Mouse (Mus musculus) hematopoietic stem cell, adult 5-6 weeks (primary cell): ENCODE measurements around the gene Prrc2b. TPM values are rescaled to one million over a fixed set of nuclear protein-coding genes. Genes with fewer than 3 reads are reported as not detected.

ENCODE experiments used
- ATAC-seq, 2 experiments: fragments of 125-278 bp in 1 of 2; replicated peaks in 1 of 2; 2 replicates each; pipeline ENCODE4 v1.8.0; 2016 to 2017; ENCODE audit warnings: inconsistent platforms in 2 of 2, mild to moderate bottlenecking in 2 of 2, moderate number of reproducible peaks in 2 of 2, low read depth in 1 of 2, moderate TSS enrichment in 1 of 2; ENCODE audit not compliant: low FRiP score in 2 of 2, poor library complexity in 2 of 2, severe bottlenecking in 2 of 2, insufficient read depth in 1 of 2, low TSS enrichment in 1 of 2
- total RNA-seq: library from RNA; stranded (forward); fragments of 172-1452, 232-1000 nt; gene quantifications from 2 replicates; pipeline ENCODE4 v1.2.3, GENCODE M21; 2017

Prrc2b gene
- 19.9 and 25.0 TPM in 2 replicates for total RNA-seq

DNA sequence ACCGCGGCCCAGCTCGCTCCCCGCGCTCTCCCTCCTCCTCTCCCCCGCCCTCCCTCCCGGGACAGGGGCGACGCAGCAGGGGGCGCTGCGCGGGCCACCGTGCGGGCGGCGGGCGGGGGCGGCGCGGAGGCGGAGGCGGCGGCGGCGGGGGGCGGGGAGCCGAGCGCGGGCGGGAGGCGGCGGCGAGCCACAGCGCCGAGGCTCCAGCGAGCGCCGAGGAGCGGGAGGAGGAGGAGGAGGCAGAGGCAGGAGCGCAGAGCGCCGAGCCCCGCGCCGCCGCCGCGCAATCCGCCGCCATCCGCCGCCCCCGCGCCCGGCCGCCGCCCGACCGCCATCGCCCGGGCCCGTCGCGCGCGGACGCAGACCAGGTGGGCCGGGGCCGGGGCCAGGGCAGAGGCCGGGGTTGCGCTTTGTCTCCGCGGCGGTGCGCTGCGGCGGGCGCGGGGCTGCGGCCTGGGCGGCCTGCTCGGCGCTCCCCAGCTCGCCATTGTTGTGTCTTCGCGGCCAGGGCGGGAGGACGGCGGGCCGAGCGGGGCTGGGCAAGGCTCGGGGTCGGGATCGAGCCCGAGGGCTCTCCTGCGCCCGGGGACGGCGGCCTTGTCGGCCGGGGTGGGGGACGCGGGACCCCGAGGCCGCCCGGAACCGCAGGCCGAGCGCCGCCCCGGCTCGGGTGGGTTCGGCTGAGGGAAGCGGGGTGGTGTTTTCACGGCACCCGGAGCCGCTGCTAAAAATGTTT, at the start of gene Prrc2b:
TSS of gene Prrc2b (plus strand) at position 159 of the 736 bp plus-strand sequence.
- peak in 1 of 2 experiments; percentile 43; a peak in 2 of 4 replicates for ATAC-seq

DNA sequence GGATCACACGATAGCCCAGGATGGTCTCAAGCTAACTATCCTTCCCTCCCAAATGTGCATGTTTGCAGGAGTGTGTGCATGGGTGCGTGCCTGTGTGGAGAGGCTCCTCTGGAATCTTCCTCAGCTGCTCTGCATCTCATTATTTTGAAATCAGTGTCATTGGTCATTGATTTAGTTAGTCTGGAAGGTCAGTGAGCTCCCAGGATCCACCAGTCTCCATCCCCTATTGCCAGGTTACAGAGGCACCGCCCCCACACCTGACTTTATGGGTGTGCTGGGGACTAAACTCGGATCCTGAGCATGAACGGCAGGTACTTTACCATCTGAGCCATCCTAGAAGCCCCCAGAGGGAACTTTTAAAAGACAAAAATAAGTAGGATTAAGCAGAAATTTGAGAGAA, 47.9 kb upstream of the Prrc2b start:
- no peak for ATAC-seq

DNA sequence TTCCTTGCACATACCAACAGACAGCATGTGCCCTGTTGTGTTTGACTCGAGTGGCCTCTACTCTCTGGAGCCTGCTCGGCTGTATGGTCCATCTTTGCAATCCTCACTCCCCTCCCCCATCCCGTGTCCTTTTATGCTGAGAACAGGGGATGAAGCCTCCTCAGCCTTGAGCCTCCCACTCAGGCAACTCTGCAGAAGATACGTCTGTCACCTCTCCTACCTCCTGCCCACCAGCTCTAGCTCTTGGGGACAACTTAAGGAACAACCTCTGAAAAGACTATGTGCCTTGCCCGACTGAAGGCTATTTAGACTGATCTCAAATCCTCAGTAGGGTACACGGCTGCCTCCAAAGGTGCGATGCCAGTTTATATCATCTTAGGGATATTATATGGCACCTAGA, 47.3 kb upstream of the Prrc2b start:
- no peak for ATAC-seq

DNA sequence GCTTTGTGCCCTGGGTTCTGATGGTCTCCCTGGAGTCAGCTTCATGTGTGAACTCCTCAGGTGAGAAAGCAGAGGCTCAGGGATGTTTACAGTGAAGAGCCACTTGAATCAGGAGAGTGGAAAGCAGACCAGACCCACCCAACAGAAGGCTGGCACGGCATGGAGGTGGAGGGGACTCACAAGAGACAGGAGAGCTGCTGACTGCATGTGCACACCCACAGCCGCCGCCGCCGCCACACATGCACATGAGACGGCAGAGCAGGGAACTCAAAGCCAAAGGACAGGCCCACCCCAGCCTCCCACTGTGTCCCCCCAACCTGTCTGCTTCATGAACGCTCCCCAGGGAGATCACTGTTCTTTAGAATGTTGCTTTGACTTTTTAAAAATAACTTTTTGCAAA, 46.8 kb upstream of the Prrc2b start:
- no peak for ATAC-seq

DNA sequence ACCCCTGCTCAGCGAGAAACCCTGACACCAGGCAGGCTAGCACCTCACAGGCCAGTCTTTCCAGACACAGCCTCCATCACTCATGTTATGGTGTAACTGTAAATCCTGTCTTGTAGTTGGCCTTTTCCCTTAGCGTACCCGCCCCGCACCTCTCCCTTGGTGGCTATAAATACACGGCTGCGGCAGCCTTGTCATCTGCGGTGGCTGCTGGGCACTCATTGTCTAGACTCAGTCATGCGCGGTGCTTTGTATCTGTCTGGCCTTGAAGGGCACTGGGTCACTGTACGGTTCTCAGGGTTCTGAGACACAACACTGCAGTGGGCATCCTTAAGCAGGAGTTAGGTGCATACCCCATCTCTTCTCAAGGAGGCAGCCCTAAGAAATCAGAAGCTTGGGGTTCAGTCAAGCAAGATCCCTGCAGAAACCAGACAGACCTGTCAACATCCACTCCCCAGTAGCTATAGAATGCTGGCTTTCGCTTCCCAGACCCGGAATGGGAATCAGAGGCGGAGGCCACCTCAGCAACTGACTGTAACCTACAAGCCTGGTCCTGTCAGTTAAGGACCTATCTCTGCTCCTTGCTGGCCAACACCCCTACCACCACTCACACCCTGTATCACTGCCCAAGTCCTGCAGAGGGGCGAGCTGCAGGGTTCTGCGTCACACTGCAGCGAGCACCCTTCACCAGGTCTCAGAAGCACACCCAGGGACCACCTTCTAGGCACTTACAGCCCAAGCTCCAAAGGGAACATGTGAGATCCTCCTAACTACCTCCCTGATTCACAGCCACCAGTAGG, 45.6 kb upstream of the Prrc2b start:
- ATAC-seq = no peak

DNA sequence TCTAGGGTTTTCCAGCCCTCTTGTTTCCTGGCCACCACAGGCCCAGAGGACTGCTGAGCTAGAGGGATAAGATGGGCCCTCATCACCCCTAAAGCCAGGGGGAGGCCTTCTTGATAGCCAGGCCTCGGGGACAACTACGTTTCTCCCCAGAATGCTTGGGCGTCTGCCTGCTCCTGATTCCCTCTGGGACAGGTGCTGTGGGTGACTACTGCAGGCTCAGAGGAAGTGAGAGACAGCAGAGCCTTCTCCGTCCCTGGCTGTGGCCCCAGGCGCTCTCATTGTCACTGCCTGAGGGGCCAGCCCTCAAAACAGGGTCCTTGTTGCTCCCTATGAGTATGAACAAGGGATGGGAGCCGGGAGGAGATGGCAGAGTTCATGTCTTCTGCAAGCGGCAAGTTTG, 45.0 kb upstream of the Prrc2b start:
- ATAC-seq = no peak

DNA sequence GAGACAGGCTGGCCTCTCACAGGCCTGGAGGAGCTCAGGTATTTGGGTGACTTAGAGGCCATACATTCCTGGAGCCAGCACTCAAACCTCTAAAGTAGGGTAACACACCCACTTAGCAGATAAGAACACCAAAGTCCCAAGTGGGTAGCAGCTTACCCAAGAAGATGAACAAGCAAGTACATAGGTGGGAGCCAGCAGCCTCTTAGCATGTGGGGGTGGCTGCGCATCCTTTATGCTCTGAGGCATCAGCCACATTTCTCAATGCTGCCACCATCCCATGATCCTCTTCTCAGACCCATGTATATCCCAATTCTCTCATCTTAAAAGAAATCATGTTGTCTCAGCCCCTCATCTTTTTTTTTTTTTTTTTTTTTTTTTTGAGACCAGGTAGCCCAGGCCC, 39.6 kb upstream of the Prrc2b start:
- no peak for ATAC-seq

DNA sequence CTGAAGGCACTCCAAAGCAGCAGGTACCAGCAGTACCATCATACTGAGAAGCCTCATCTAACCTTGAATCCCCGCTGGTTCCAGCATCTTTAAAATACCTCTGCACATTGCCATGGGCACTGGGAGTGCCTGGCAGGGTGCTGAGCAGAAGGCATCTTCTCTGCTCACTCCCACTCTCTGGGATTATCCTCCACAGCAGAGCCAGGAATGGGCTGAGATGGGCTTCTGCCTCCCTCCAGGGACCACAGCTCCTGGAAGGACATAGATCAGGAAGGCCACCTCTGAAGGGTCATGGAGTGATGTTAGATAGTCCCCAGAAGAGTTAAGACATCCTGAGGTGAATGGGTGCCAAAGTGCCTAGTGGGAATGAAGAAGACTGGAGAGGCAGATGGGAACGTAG, 38.3 kb upstream of the Prrc2b start:
- no peak for ATAC-seq

DNA sequence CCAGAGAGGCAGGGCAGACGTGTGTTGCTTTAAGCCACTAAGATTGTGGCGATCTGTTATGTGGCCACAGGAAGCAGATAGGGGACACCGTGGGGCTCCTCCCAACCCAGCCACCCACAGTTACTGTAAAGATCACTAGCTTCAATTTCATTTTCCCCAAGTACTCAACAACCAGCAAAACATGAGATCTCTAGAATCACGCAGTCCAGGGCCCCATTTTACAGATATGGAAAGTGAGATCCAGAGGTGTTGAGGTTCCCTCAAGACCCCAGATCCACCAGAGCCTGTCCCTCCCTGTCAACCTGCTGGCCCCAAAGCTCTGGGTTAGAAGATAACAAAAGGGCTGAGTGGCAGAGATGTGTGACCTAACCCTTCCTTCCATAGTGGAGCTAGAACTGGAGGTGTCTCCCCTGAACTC, 35.0 kb upstream of the Prrc2b start:
- no peak for ATAC-seq

DNA sequence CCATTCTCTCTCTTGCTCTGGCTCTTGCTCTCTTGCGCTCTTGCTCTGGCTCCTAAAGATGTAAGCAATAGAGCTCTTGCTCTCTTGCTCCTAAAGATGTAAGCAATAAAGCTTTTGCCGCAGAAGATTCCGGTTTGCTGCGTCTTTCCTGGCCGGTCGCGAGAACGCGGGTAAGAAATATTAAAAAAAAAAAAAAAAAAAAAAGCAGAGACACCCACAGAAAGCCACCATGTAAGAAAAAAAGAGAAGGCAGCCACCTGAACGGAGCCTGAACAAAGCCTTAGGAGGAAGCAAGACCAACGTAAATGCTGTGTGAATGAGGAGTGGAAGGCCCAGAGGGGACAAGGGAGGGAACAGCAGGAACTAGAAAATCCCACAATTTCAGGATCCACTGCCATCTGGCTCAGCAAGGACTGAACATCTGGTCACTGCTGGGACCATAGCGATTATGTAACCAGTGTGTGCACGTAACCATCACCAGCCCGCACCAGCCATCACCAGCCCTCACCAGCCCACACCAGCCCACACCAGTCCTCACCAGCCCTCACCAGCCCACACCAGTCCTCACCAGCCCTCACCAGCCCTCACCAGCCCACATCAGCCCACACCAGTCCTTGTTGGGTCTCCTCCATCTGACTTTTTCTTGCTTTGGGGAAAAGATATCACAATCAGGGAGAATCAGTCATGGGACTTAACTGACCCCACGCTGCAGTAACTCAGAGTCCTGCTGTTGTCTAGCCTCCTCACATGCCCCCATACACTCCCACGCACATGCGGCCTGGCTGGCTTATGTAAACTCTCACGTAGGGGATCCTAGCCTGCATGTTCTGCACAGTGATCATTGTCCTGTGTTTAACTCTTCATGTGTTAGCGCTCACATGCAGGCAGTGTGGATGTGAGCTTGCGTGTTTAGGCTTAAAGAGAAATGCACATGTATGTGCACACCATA, 30.8 kb upstream of the Prrc2b start:
- ATAC-seq = no peak

DNA sequence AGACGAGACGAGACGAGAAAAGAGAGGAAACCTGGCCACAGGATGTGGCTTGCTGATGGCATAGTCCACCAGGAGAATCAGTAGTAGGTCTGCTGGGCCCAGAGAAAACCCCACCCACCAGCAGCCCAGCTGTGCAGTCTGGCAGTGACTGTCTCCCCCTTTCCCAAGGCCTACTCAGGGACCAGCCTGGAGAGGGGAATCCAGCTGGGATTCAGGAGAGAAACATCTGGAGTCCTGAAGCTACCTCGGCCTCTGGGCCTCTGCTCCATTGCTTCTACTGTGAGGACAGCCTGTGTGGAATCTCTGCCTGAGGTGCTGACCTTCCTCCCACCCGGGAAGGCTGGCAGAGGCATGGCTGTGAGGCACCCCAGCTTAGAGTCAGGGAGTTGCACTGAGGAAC, 29.7 kb upstream of the Prrc2b start:
- ATAC-seq = no peak

DNA sequence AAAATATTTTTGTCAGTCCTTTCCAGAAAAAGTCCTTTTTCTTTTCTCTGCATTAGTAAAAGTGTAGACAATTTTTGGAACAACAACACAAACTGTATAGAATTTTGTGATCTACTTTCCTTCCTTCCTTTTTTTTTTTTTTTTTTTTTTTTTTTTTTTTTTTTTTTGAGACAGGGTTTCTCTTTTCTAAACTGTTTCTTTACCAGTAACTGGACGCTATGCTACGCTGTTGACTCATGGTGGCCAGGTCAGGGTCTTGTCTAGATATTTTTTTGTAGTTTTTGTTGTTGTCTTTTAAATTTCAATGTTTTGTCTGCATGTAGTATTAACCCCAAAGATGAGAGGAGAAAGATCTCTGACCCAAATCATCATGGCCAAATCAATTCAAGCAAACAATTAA, 29.1 kb upstream of the Prrc2b start:
- no peak for ATAC-seq

DNA sequence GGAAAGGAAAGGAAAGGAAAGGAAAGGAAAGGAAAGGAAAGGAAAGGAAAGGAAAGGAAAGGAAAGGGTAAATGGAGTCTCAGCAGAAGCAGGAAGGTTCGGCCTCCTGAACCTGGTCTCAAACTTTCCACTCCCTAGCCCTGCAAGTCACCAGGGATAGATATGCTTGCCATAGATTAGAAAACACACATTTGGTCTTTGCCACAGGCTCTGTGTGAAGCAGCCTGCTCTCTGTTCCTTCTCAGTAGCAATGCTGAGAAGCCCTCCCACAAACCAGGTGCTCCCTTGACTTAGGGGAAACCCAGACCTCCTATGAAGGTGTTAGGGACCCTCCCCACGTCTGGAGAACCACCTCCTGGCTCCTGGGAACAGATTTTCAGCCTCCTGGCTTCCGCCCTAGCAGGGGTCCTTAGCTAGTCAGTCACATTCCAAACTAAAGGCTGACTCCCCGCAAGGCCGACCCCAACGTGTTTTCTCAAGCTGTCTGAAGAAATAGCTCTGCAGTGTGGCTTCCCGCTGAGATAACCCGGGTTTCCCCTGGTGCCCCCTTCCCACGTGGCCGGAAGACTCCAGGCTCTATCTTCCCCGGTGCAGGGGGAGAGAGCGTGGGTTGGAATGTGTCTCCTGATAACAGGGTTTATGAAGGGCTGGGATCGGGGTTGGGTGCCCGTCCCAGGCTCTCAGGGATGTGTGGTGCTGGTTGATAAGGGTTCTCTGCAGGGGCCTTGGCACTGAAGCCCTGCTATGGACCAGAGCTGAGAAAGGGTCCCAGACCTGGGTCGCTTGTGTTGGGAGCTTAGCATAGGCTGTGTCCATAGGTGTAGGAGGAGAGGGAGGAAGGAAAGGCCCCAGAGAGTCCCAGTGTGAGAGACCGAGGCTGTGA, 23.0 kb upstream of the Prrc2b start:
- ATAC-seq = peak; percentile 74 to 80

DNA sequence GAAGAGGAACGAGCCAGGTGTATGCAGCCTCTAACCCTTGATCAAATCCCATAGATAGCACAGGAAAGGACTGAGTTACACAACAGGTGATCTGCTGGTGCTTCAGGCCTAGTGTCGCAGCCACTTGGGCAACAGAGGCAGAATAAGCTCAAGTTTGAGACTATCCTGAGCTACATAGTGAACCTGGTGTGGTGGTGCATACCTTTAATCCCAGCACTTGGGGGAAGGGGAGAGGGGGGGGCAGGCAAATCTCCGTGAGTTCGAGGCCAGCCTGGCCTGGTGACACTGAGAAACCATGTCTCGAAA, 22.4 kb upstream of the Prrc2b start:
- ATAC-seq = no peak

DNA sequence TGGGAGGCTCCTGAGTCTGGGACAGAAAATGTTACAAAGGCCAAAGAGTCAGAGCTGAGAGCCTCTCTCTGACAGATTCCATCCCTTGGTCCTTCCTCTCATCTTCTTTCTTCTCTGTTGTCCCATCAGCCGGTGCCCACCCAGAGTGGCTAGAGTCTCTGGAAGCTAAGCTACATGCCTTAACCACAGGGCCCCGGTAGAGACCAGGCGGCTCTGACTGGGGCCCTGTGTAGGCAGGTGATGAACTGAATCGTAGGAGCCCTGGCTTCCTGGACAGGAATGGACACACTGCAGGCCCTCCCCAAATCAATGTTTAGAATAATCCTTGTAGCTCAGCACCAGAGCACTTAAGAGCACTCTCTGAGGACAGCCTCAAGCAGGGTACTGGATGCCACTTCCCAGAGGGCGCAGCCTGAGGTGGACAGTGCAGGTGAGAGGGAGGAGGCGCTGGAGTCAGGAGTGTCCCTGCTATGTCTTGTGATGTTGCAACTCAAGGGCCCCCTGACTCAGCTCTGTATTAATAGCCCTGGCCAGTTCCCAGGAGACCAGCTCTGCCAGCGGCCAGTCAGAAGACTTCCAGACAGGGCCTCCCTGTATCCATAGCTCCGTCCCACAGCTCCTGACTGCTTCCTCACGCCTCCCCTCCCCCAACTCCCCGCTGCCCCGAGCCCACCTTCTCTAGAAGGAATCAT, 21.4 kb upstream of the Prrc2b start:
- ATAC-seq = no peak

DNA sequence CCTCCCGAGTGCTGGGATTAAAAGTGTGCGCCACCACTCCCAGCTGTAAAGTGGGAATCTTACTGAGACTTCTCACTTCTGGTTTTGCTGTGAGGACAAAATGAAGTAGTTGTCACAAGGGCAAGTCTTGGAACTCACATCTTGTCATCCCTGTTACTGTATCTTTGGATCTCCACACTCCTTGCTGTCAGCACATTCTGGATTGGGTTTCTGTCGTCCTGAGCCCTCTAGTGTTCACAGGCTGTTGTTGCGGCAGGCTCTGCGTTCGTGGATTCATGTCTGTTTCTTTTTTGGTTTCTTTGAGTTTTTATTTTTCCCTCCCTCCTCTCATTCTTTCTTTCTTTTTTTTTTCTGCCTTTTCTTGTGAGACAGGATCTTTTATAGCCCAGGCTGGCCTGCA, 20.4 kb upstream of the Prrc2b start:
- ATAC-seq = 0 out of 4 replicates have a peak, but pooled peaks of 1 of the 2 experiments have one; percentile 21
